Mouse (Mus musculus) cerebellum, adult 9-11 months (tissue): ENCODE measurements around the gene Elf3.
A peak's percentile ranks its signal among the peaks of the same experiment; 100 is the strongest.
"Not testable (repeated sequence)": the region's sequence is repeated elsewhere in the genome, so short reads cannot be mapped to it uniquely, and the experiment has no call there.

Experiments used
- DNase-seq: peaks from one replicate; pipeline ENCODE4 v3.0.0; 2022

Gene Elf3

GRCm38 (mm10) chr1:135258380-135259127 lies at the start of gene Elf3:
Gene Elf3 (minus strand): TSS chr1:135258568.
- peak; percentile 78 for DNase-seq

GRCm38 (mm10) chr1:135290908-135291307 lies 32.5 kb upstream of the Elf3 start:
- DNase-seq, result no peak

- no peak for DNase-seq
These were observed 27.9 kb upstream of the Elf3 start for GRCm38 (mm10) chr1:135286311-135286710.

GRCm38 (mm10) chr1:135283826-135284291 lies 25.5 kb upstream of the Elf3 start, which contains the start of gene Rnpep:
Gene Rnpep (minus strand): TSS chr1:135284084.
- DNase-seq, result peak; percentile 82

- DNase-seq, result no peak
These were observed 25.0 kb upstream of the Elf3 start for GRCm38 (mm10) chr1:135283287-135283825.

GRCm38 (mm10) chr1:135282536-135283286 lies 24.3 kb upstream of the Elf3 start:
- no peak for DNase-seq

- no peak for DNase-seq
These were observed 23.5 kb upstream of the Elf3 start for GRCm38 (mm10) chr1:135281841-135282240.

DNA sequence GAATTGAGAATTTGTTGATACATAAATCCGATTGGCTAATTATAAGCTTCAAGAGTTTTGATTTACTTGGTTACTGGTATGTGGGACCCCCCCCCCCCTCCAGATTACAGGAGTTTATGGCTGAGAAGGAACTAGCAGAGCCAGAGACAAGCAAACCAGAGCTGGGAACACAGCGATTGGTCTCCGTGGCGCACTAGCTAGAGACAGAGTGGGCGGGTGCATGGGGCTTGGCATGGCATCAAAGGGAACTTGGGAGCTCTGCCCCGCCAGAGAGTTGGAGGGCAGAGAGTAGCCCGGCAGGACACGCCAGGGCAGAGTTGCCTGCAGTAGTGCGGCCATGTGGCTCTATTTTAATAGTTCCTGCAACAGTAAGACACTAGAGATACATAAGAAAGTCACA lies 22.3 kb upstream of the Elf3 start:
- peak; percentile 49 for DNase-seq

DNA sequence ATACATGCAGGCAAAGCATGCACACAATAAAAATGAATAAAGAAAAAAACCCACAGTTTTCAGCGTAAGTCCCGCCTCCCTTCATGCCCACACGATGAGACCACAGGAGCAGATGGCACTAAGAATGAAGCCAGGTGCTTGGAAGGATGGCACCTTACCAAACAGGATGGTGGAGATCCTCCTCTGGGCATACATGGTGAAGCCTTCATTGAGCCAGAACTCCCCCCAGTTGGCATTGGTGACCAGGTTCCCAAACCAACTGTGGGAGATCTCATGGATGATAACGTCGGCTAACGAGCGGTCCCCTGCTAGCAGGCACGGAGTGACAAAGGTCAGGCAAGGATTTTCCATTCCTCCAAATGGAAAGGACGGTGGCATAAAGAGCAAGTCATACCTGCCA lies 13.0 kb upstream of the Elf3 start:
- DNase-seq, result peak; percentile 88

DNA sequence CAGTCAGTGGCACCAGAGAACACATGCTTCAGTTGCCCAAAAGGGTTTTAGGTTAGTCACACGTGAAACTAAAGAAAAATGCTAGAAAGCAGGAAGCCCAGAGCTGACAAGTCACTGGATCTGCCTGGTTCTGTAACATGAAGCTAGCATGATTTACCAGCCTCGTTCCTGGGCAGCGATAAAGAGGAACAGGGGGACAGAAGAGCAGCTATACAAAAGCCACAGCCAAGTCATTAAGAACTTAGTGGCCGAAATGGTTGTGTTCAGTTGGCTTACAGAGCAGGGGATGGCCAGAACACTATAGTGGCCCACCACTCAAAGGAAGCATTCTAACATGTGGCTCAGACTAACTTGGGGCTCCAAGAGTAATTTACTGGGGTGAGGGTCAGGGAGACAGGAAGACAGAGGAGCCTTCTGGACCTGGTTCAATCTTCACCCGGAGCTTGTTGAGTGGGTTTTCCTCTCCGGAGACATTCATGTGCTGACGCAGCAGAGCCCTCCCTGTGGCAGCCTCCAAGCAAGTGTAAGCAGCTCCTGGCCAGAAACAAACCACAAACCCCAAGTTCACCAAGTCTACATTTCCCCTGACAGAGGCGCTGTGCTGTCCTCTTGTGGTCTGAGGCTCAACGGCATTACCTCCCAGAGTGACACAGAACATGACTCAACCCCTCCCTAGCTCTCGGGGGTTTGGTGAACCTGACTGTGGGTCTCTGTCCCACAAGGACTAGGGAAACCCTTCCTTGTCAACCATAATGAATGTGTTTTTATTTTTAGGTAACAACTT lies 9.5 kb upstream of the Elf3 start:
- DNase-seq, result no peak

DNA sequence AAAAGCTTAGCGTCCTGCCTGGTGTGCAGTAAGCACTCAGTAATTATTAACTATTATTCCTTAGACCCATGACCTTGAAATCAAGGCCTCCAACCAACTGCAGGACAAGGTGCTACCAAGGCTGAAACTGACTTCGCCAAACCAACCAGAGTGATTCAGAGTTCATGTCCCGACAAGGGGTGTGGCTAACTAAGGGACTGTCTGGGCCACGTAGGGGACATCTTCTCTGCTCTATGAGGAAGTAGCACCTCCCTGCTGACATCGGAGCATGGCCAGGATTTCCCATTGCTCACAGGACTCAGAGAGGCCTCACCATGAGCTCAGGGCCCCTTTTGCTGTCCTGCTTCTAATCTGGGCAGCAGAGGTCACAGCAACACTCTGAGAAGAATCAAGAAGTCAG lies 7.5 kb upstream of the Elf3 start:
- no peak for DNase-seq

- DNase-seq, result no peak
These were observed 4.9 kb upstream of the Elf3 start for GRCm38 (mm10) chr1:135263316-135263715.

- no peak for DNase-seq
These were observed 4.0 kb upstream of the Elf3 start for GRCm38 (mm10) chr1:135262329-135262728.

DNA sequence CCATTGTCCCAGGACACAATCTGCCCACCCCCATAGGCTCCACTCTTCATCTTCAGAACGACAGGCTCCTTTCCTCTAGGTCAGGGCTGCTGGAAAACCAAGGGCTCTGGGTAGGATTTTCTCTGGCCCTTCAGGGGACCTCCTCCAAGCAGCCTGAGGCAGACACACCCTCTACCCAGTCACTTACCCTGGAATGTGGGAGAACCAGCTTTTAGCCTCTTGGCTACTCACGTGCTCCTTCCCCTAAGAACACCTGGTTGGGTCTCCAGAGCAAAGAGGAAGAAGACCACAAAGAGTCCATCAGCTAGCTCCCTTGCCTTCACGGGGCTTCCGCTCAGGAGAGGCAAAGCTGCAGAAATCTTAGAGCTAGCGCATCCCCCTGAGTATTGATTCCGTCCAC lies 2.6 kb upstream of the Elf3 start:
- no peak for DNase-seq

GRCm38 (mm10) chr1:135259128-135259436 lies 714 bp upstream of the Elf3 start:
- DNase-seq, result peak; percentile 81

- DNase-seq, result no peak
These were observed 2.1 kb downstream of the Elf3 start for GRCm38 (mm10) chr1:135256299-135256698.

DNA sequence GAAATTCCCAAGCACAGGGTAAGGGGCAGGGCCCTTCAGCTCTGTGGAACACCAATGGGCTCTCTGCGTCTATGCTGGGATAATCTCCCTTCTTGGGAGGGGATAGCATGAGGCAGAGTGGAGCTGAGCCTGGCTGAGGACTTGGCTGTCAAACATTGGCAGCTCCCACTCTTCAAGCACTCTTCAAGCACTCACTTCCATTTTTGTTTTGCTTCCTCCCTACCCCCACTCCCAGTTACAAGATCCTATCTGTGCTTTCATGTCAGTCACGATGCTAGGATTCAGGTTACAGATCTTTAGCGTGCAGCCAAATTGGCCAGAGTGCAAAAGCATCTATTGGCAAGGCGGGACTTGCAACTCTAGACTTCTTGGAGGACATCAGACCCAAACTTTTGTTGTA lies 5.5 kb downstream of the Elf3 start:
- no peak for DNase-seq

DNA sequence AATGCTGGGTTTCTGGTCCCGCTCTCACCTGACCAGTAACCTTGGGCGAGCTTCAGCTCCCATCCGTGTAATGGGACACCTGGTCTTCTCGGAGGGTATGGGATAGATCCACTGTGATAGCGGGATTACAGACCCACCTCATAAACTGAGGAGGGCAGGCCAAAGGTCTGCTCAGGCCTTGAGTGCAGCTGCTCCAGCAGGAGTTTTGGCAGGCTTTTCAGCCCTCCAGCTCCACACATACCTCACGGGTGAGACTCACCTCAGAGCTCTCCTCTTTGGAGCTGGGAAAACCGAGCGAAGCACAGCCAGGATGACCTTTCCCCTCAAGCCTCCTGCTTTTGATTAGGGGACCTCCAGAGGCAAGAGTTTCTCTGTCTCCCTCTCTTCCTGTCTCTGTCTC lies 7.0 kb downstream of the Elf3 start:
- DNase-seq, result no peak

- no peak for DNase-seq
These were observed 7.7 kb downstream of the Elf3 start for GRCm38 (mm10) chr1:135250706-135251105.

GRCm38 (mm10) chr1:135248434-135248850 lies 9.9 kb downstream of the Elf3 start:
- DNase-seq, result peak; percentile 73

- DNase-seq, result no peak
These were observed 14.4 kb downstream of the Elf3 start for GRCm38 (mm10) chr1:135244014-135244413.

DNA sequence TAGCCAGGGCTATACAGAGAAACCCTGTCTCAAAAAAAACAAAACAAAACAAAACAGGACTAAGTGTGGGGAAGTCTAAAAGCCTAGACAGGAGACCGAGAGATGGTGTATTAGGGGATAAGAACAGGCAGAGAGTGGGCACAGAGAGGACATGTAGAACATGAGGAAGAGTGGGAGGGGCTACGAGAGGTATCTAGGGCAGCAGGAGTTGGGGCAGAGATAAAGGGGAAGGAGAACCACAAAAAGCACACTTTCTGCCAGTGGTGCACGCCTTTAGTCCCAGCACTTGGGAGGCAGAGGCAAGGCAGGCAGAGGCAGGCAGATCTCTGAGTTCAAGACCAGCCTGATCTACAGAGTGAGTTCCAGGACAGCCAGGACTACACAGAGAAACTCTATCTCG lies 18.2 kb downstream of the Elf3 start:
- DNase-seq, result not testable (repeated sequence)
